Mouse (Mus musculus) yolk sac, embryonic 10.5 days (tissue): ENCODE measurements around the gene Smchd1.

Experiments
- DNase-seq: peaks from one replicate; pipeline ENCODE4 v3.0.0-alpha.2; 2017; ENCODE audit warnings: low spot score

Gene Smchd1

GRCm38 (mm10) chr17:71309711-71310485 lies 165.2 kb downstream of the Smchd1 start:
- DNase-seq = no peak

DNA sequence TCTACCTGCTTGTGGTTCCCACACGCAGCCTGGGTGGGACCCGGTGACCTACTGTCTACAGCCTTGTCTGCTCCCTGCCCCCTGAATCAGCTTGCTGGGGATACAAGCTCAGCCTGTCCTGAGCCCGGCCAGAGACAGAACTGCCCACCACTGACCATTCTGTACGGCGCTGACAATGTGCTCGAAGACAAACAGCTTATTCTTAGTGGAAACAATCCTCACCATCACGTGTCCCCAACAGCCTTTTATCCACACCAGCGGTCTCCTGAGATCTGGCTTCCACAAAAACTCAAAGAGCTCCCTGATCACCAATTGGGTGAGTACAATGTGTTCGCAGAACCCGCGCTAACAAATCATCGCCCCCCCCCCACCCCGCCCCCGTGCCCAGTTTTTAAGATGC lies 166.0 kb downstream of the Smchd1 start:
- no peak for DNase-seq

GRCm38 (mm10) chr17:71308296-71308695 lies 166.8 kb downstream of the Smchd1 start:
- no peak for DNase-seq

GRCm38 (mm10) chr17:71307251-71307790 lies 167.8 kb downstream of the Smchd1 start:
- no peak for DNase-seq

GRCm38 (mm10) chr17:71306716-71307115 lies 168.4 kb downstream of the Smchd1 start:
- DNase-seq = no peak

DNA sequence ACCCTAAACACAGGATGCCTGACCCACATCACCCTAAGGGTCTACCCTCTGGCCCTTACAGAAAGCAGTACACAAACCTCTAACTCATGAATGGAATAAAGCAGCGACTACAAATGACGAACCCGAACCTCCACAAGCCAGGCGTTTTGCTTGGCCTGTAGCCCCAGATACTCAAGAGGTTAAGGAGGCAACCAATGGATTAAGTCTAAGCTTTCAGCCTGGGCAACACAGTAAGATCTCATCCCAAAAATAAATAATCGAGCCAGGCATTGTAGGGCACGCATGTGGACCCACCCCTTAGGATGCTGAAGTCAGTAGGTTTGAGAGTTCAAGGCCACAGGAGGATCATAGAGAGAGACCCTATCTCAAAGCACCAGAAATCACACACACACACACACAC lies 169.1 kb downstream of the Smchd1 start:
- DNase-seq = no peak

DNA sequence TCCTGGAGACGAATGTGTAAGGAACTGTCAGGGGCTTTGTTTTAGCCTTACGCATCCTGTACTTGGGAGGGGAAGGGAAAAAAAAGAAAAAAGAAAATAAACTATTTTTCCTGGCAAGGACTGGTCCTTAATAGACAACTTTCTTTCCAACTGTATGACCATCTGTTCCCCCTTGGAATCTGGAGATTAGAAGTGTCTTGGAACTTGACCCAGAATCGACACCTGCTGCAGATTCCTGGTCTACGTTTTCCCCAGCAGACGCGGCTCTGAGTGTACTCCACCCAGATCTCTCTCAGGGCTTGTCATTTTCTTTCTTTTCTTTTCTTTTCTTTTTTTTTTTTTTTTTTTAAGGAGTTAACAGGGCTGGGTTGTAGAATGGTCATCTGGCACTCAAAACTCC lies 171.7 kb downstream of the Smchd1 start:
- DNase-seq = no peak

DNA sequence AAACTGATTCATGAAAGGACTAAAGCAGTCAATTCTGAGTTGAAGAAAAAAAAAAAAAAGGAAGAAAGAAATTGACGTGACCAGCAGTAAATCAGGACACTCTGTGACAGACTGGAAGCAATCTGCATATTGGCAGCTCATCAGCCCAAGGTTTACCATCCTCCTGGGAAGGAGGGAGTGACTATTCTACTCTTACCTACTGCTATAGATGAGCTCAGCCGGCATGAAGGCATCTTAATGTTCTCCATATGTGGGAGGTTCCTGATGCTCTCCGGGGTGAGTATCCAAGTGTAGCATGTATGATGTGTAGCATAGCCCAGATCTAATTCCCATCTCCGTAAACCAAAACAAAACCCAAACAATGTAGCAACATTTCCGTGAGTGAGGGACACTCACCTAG lies 173.7 kb downstream of the Smchd1 start:
- no peak for DNase-seq

GRCm38 (mm10) chr17:71300338-71300737 lies 174.8 kb downstream of the Smchd1 start:
- DNase-seq = peak; percentile 40

- DNase-seq = no peak
Measured at GRCm38 (mm10) chr17:71299879-71300278, 175.3 kb downstream of the Smchd1 start.

- DNase-seq = no peak
Measured at GRCm38 (mm10) chr17:71294570-71294969, 180.6 kb downstream of the Smchd1 start.
